Mouse (Mus musculus) neural tube, embryonic 14.5 days (tissue): ENCODE data around the gene Dlx2. TPM values are rescaled to one million over a fixed set of nuclear protein-coding genes. Genes with fewer than 3 reads are reported as not detected.

Source experiments
- ATAC-seq: fragments of 200-750 bp; cut with Nextera tagmentation; 2 replicates; pipeline ENCODE4 v1.8.0; 2017; ENCODE audit warnings: low read depth, mild to moderate bottlenecking, moderate TSS enrichment, moderate library complexity
- H3K27ac ChIP-seq: fragments of 300-500 bp; sonication (generic); 2 replicates; pipeline ENCODE4 v1.5.1; 2014; ENCODE audit warnings: low read depth, mild to moderate bottlenecking, control low read depth, low read length, moderate library complexity, mixed read lengths
- H3K27me3 ChIP-seq: fragments of 300-500 bp; sonication (generic); 2 replicates; pipeline ENCODE4 v1.6.1; 2014; ENCODE audit warnings: low read length; ENCODE audit not compliant: control insufficient read depth, insufficient read depth
- H3K36me3 ChIP-seq: fragments of 300-500 bp; sonication (generic); 2 replicates; pipeline ENCODE4 v1.6.1; 2014; ENCODE audit warnings: low read length, mixed read lengths; ENCODE audit not compliant: control insufficient read depth, insufficient read depth
- H3K4me1 ChIP-seq: fragments of 300-500 bp; sonication (generic); 2 replicates; pipeline ENCODE4 v1.6.1; 2014; ENCODE audit warnings: low read length; ENCODE audit not compliant: control insufficient read depth, insufficient read depth
- H3K4me2 ChIP-seq: fragments of 300-500 bp; sonication (generic); 2 replicates; pipeline ENCODE4 v1.6.1; 2014; ENCODE audit warnings: mild to moderate bottlenecking, low read depth, low read length, control low read depth
- H3K4me3 ChIP-seq: fragments of 300-500 bp; sonication (generic); 2 replicates; pipeline ENCODE4 v1.5.1; 2014; ENCODE audit warnings: low read depth, low read length, control low read depth, mixed read lengths
- H3K9ac ChIP-seq: fragments of 300-500 bp; sonication (generic); replicated peaks from 2 replicates; pipeline ENCODE4 v1.6.1; 2014; ENCODE audit warnings: low read depth, mild to moderate bottlenecking, control low read depth, low read length, mixed read lengths
- H3K9me3 ChIP-seq: fragments of 300-500 bp; sonication (generic); 2 replicates; pipeline ENCODE4 v1.6.1; 2016; ENCODE audit warnings: low read length; ENCODE audit not compliant: control insufficient read depth
- WGBS: fragments of 180-500 bp; shearing (Covaris S2); extraction: QIAGEN DNeasy Blood & Tissue Kit; methylation state at CpG from one replicate; pipeline ENCODE4 v1.1.7; 2014; 5-methylcytosine and 5-hydroxymethylcytosine counted together
- polyA plus RNA-seq: library from polyadenylated mRNA; unstranded; fragments of >200 nt; fragmentation: Nextera tagmentation; extraction: Ambion mirVana; gene quantifications from 2 replicates; pipeline ENCODE4 v1.2.1, GENCODE M21; 2014

Dlx2 gene
- not detected in 2 replicates for polyA plus RNA-seq

- Histone ChIP-seq H3K27me3 (peaks cover 47% of the 10 kb centered on the region), H3K27ac (no peak within 1 kb of the TSS), H3K4me3 (peak within 1 kb of the TSS; percentile 34), H3K4me2 (peak within 1 kb of the TSS; percentile 76), H3K9ac (no peak within 1 kb of the TSS), H3K9me3 (no peaks in the 10 kb centered on the region), H3K4me1 (peaks cover 9% of the 10 kb centered on the region; the same call in 1 of the 2 replicates), H3K36me3 (no peaks in the 10 kb centered on the region)
- peak; percentile 58 for ATAC-seq
- under 1% methylated on average over 37 of the region's 37 CpGs for WGBS
These were observed at the start of gene Dlx2 for GRCm38 (mm10) chr2:71546640-71547071. TSS of gene Dlx2 (minus strand) at chr2:71546754.

DNA sequence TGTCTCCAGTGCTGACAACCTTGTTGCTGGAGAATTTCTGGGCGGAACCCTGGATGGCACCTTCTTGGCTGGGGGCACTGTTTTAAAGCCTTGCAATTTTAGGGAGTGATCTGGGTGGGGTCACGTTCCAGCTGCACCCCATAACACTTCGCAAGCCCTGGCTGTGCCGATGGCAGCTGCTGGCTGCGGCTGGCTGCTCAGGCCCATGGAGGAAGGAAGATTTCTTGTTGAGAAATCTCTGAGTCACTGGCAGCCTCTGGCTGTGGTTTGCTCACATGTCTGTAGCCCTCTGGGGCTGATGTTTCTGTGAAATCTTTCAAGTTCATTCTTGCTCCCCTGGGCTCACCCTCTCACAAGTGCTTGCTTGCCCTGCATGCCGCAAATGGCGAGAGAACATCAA, 47.9 kb upstream of the Dlx2 start:
- H3K36me3 ChIP-seq, result no peaks in the 10 kb centered on the region
- no peak for ATAC-seq
- 48% methylated on average over 7 of the region's 7 CpGs for WGBS
- H3K4me3 ChIP-seq, result no peak overlapping the region
- no peaks in the 10 kb centered on the region for H3K4me1 ChIP-seq
- no peak overlapping the region for H3K9ac ChIP-seq
- no peaks in the 10 kb centered on the region for H3K27me3 ChIP-seq
- no peak overlapping the region for H3K4me2 ChIP-seq
- H3K9me3 ChIP-seq, result no peaks in the 10 kb centered on the region
- H3K27ac ChIP-seq, result no peak overlapping the region

- no peak overlapping the region for H3K9ac ChIP-seq
- 92% methylated on average over 9 of the region's 9 CpGs for WGBS
- no peak overlapping the region for H3K4me3 ChIP-seq
- no peaks in the 10 kb centered on the region for H3K9me3 ChIP-seq
- no peak overlapping the region for H3K27ac ChIP-seq
- no peaks in the 10 kb centered on the region for H3K36me3 ChIP-seq
- no peaks in the 10 kb centered on the region for H3K4me1 ChIP-seq
- ATAC-seq, result no peak
- no peak overlapping the region for H3K4me2 ChIP-seq
- H3K27me3 ChIP-seq, result no peaks in the 10 kb centered on the region
These were observed 42.6 kb upstream of the Dlx2 start for GRCm38 (mm10) chr2:71589114-71589513.

- Histone ChIP-seq H3K9ac (no peak overlapping the region; the same call in 1 of the 2 replicates), H3K9me3 (no peaks in the 10 kb centered on the region), H3K4me2 (peak overlapping the region; percentile 85), H3K27ac (no peak overlapping the region), H3K4me3 (peak overlapping the region; percentile 47), H3K36me3 (no peaks in the 10 kb centered on the region), H3K27me3 (no peaks in the 10 kb centered on the region), H3K4me1 (no peaks in the 10 kb centered on the region)
- 60% methylated on average over 5 of the region's 5 CpGs for WGBS
- ATAC-seq, result no peak
These were observed 34.9 kb upstream of the Dlx2 start for GRCm38 (mm10) chr2:71581488-71581887.

DNA sequence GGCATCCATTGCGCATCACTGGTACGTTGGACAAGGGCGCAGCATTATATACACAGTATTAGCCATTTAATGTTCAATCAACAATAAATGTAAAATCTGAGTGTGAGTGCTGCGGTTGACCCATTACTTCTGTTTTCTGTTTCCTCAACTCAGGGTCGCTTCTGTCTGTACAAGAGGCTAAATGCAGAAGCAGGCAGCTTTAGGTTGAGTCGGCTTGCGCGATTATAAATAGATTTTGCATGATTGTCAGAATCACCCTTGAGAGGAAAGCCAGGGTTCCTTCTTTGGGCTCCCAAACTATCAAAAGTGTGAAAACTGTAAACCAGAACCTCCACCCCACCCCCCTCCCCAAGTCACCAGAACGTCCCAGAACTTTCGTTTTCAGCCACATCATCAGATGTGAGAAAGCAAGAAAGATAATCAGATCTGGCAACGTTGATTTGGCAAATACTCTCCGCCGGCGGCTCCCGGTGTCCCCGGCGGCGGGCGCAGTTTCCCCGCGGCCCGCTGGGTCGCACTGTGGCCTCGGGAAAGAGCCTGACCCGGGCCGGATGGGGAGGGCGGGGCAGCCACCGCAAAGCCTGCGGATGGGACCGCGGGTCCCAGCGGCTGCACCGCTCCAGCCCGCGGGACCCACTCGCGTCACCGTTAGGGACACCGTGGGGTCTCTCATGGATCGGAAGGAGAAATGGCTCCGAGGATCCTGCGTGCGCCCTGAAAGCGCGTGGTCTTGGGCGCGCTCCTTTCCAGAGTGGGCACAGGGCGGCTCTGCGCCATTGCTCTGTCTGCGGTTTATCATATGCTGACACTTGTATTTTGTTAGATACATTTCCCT, 34.3 kb upstream of the Dlx2 start:
- no peaks in the 10 kb centered on the region for H3K27me3 ChIP-seq
- H3K4me3 ChIP-seq, result peak overlapping the region; percentile 47
- H3K36me3 ChIP-seq, result no peaks in the 10 kb centered on the region
- peak overlapping the region; percentile 85 for H3K4me2 ChIP-seq
- peak overlapping the region; percentile 64 for H3K9ac ChIP-seq
- H3K4me1 ChIP-seq, result no peaks in the 10 kb centered on the region
- WGBS, result 11% methylated on average over 49 of the region's 50 CpGs
- H3K9me3 ChIP-seq, result no peaks in the 10 kb centered on the region
- ATAC-seq, result peak; percentile 84
- no peak overlapping the region for H3K27ac ChIP-seq

DNA sequence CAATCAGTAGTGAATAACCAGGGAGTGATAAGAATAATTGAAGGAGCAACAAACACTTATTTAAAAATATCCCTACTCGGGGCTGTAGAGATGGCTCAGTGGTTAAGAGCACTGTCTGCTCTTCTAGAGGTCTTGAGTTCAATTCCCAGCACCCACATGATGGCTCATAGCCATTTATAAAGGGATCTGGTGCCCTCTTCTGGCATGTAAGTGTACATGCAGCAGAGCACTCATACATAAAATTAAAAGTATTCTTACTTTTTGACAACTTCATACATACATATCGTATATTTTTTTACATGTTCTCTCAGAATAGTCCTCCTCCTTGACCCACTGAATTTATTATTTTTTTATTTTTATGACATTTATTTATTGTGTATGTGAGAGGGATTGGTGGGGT, 30.5 kb upstream of the Dlx2 start:
- WGBS, result 95% methylated on average over 2 of the region's 2 CpGs
- H3K36me3 ChIP-seq, result no peaks in the 10 kb centered on the region
- no peaks in the 10 kb centered on the region for H3K9me3 ChIP-seq
- no peak overlapping the region for H3K4me3 ChIP-seq
- no peak overlapping the region for H3K4me2 ChIP-seq
- no peak overlapping the region for H3K27ac ChIP-seq
- no peaks in the 10 kb centered on the region for H3K4me1 ChIP-seq
- no peaks in the 10 kb centered on the region for H3K27me3 ChIP-seq
- no peak overlapping the region for H3K9ac ChIP-seq
- no peak for ATAC-seq

GRCm38 (mm10) chr2:71573736-71574135, 27.2 kb upstream of the Dlx2 start:
- Histone ChIP-seq H3K27me3 (no peaks in the 10 kb centered on the region), H3K36me3 (no peaks in the 10 kb centered on the region), H3K9ac (no peak overlapping the region), H3K4me3 (no peak overlapping the region), H3K4me1 (no peaks in the 10 kb centered on the region), H3K9me3 (no peaks in the 10 kb centered on the region), H3K4me2 (no peak overlapping the region), H3K27ac (no peak overlapping the region)
- no peak for ATAC-seq
- WGBS, result 84% methylated on average over 4 of the region's 4 CpGs

GRCm38 (mm10) chr2:71566466-71566865, 19.9 kb upstream of the Dlx2 start:
- WGBS, result 77% methylated on average over 9 of the region's 9 CpGs
- no peaks in the 10 kb centered on the region for H3K36me3 ChIP-seq
- no peak overlapping the region for H3K27ac ChIP-seq
- no peak for ATAC-seq
- H3K4me3 ChIP-seq, result no peak overlapping the region
- H3K27me3 ChIP-seq, result no peaks in the 10 kb centered on the region
- no peak overlapping the region for H3K4me2 ChIP-seq
- H3K4me1 ChIP-seq, result no peaks in the 10 kb centered on the region
- H3K9ac ChIP-seq, result no peak overlapping the region
- H3K9me3 ChIP-seq, result no peaks in the 10 kb centered on the region

DNA sequence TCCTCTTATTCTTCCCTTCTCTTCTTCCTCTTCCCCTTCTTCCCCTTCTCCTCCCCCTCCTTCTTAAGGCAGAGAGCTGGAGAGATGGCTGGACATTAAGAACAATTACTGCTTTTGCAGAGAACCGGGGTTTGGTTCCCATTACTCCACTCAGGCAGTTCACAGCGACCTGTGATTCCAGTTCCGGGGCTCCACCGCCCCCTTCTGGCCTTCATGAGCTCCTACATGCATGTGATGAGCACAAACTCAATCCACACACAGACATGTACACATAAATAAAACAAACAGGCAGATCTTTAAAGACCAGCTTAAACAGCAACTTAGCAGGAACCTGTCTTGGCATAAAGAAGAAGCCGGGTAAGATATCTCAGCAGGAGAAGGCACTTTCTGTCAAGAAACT, 9.5 kb upstream of the Dlx2 start:
- H3K4me2 ChIP-seq, result no peak overlapping the region
- 66% methylated on average over 5 of the region's 5 CpGs for WGBS

More for the DNA sequence above, 9.5 kb upstream of the Dlx2 start:
- no peaks in the 10 kb centered on the region for H3K9me3 ChIP-seq
- H3K4me3 ChIP-seq, result no peak overlapping the region
- no peaks in the 10 kb centered on the region for H3K4me1 ChIP-seq
- ATAC-seq, result no peak
- H3K27me3 ChIP-seq, result peaks cover 5% of the 10 kb centered on the region; the same call in 1 of the 2 replicates
- H3K36me3 ChIP-seq, result no peaks in the 10 kb centered on the region
- no peak overlapping the region for H3K9ac ChIP-seq
- no peak overlapping the region for H3K27ac ChIP-seq
